Mouse (Mus musculus) brain, embryonic 14.5 days (tissue): ENCODE data around the gene Skiv2l.

Experiments used
- CTCF ChIP-seq: fragments of 200-500 bp; IDR thresholded peaks from 2 replicates; pipeline ENCODE4 v1.5.1; 2012; ENCODE audit warnings: inconsistent platforms, mild to moderate bottlenecking, moderate library complexity, borderline replicate concordance; ENCODE audit not compliant: insufficient read depth, insufficient read length; ENCODE audit errors: extremely low read depth
- POLR2A ChIP-seq: fragments of 200-500 bp; IDR thresholded peaks from 2 replicates; pipeline ENCODE4 v1.6.1; 2012; ENCODE audit warnings: mild to moderate bottlenecking, inconsistent platforms, borderline replicate concordance; ENCODE audit not compliant: poor library complexity, insufficient read depth, insufficient read length, severe bottlenecking; ENCODE audit errors: extremely low read depth

DNA sequence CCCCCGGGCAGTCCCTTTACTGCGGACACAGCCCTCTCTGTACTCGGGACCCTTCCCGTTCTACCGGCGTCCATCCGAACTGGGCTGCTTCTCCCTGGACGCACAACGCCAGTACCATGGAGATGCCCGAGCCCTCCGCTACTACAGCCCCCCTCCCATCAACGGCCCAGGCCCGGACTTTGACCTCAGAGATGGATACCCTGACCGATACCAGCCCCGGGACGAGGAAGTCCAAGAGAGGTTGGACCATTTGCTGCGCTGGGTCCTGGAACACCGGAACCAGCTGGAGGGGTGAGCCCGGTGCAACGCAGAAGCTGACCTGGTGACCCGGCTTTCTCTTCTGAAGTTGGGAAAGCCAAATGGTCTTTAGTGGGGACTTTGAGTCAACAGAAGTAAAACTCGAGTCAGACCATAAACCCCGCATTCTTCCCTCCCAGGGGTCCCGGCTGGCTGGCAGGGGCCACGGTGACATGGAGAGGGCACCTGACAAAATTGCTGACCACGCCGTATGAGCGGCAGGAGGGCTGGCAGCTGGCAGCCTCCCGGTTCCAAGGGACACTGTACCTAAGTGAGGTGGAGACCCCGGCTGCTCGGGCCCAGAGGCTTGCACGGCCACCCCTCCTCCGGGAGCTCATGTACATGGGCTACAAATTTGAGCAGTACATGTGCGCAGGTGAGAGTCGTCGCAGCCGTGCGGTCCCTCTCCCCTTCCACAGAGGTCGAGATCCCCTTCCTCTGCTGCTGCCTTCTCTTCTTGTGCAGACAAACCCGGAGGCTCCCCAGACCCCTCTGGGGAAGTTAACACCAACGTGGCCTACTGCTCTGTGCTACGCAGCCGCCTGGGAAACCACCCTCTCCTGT, 12.3 kb downstream of the Skiv2l start:
- no peak for TF ChIP-seq CTCF
- TF ChIP-seq POLR2A, result no peak
